Mouse (Mus musculus) WW6 (cell line): ENCODE data around the gene Gm28038.

Experiments used
- DNase-seq: peaks from one replicate; pipeline ENCODE4 v3.0.0-alpha.2; 2013; ENCODE audit warnings: low read depth, low spot score

The Gm28038 gene

DNA sequence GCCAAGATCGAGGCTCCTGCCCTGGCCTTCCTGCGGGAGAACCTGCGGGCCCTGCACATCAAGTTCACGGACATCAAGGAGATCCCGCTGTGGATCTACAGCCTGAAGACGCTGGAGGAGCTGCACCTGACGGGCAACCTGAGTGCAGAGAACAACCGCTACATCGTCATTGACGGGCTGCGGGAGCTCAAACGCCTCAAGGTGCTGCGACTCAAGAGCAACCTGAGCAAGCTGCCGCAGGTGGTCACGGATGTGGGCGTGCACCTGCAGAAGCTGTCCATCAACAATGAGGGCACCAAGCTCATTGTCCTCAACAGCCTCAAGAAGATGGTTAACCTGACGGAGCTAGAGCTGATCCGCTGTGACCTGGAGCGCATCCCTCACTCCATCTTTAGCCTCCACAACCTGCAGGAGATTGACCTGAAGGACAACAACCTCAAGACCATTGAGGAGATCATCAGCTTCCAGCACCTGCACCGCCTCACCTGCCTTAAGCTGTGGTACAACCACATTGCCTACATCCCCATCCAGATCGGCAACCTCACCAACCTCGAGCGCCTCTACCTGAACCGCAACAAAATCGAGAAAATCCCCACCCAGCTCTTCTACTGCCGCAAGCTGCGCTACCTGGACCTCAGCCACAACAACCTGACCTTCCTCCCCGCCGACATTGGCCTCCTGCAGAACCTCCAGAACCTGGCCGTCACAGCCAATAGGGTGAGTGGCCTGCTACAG is 24.1 kb upstream of the Gm28038 start:
- no peak for DNase-seq

DNA sequence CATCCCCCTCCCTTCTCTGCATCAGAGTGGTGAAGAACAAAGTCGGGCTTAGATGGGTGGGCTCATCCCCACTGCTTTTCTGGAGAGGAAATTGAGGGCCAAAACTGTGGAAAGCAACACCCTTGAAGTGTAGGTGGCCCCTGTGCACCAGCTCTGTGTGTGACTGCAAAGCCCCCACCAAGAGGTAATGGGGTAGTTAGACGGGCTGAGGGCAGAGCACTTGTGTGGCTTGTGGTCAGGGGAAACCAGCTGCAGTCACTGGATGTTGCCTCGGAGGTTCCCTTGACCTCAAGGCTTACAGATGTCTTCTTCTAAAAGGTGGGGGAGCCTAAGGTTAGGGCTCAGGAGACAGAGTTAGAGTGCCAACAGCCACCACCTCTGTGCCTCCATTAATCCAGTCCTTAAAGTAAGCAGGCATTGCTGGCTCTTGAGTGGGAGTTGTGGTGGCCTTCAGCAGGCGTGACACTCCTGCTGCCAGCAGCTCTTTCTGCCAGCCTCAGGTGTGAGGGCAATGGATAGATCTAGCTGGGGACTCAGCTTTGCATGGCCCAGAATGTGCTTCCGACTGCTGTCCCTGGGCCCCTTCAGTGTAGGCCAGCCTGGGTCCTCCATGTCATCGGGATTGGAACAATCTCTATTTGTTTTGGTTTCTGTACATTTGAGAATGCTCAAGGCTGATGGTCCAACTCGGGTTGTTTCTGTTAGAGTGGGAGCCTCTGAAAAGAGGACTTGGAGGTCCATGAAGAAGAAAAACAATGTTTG is 23.0 kb upstream of the Gm28038 start:
- DNase-seq: no peak

DNA sequence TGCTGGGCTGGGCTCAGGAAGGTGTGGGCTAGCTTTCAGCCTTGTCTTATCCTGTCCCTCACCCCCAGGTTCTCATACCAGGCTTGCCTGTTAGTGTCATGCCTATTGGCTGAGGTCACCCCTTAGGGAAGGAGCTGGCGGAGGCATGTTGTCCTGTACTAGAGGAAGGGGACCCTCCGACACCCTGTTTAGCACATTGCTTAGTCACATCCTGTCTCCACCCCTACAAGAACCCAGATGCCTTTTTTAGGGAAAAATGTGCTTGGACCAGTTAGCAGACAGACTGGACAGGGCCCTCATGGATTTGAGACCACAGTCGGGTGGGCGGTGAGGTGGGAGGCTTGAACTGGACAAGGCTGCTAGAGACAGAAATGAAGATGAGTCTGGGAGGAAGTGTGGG is 22.2 kb upstream of the Gm28038 start:
- DNase-seq: no peak

DNA sequence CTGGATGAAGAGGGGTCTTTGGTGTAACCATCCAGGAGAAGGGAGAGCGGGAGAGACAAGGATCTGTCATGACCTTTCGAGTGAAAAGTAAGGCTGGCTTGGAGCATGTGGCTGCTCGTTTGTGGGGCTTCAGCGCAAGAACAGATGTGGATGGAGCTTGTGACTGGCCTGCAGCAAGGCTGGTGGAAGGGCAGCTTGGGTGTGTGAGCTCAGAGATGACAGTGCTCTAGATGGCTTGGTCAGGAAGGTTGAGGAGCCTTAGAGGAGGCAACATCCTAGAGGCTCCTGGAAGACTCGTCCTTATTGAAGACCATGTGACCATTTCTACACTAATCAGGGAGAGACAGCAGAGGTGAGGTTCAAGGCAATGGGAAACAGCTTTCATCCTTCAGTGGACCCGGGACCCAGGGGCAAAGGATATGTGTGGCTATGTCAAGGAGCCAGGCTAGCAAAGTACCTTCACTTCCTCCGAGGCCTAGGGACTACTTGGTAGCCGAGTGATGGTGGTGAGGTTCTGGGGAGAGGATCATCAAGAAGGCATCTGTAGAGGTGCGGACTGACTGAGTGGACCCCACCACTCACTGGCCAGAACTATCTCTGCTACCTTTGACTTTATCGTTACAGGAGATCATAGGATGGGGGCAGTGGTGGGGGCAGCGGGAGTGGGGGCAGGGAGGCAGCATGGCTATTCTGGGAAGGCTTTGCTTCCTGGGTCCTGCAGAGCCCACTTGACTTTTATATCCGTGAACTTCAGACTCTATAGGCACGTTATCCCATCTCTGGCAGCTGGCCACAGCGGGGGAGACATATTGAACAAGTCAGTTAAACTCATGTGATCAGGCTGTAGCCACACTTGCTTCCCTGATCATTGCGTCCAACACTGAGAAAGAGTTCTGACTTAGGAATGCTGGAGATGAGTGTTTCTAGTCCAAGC is 21.4 kb upstream of the Gm28038 start:
- DNase-seq: no peak

DNA sequence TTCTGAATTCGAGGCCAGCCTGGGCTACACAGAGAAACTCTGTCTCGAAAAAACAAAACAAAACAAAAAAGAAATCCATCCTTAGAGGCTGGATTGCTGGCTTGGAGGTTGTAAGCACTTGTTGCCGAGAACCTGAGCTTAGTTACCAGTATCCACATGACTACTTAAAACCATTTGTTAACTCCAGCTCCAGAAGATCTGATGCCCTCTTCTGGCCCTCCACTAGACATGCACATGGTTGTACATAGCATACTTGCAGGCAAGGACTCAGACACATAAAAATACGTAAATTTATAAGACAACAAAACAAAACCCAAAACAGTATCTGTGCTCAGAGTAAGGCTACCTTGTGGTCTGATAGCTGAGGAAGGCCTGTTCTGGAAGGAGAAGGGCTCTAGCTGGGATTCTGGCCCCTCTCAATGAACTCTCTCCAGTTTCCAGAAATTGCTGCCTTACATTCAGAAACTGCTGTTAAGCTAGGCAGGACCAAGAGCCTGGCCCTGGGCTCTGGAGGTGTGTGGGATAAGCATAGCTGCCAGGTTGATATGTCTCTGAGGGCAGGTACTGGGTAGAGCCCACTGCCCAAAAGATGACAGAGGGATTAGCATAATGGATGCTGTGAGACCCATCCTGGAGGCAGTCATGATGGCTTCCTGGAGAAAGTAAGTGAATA is 19.6 kb upstream of the Gm28038 start:
- no peak for DNase-seq

DNA sequence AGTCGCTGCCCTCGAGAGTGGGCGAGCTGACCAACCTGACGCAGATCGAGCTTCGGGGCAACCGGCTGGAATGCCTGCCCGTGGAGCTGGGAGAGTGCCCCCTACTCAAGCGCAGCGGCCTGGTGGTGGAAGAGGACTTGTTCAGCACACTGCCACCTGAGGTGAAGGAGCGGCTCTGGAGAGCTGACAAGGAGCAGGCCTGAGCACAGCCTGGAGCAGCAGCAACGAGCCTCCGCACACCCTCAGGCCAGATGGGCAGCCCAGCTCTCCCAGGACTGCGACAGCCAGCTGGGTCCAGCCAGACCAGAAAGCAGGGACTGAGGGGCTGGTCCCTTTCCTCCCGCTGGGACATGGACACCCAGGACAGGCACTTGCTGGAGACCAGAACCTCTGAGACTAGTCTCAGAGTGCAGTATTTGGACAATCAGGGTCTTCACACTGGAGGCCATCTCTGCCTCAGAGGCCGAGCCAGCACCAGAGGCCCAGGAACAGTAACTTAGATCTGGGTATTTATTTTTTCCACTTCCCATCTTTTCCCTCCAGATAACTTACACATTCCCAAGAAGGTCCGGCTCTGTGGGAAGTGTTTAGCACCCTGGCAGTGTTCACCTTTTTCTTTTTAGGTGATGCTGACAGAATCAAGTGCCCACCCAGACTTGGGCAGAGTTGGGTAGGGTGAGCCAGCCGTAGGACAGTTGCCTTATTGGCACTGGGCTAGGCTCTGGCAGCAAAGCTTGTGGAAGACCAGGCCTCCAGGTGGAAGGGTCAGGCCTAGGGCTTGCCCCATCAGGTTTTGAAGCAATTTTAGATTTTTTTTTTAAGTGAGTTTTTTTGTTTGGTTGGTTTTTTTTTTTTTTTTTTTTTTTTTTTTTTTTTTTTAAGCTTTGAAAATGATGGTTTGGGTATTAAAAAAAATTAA is 18.7 kb upstream of the Gm28038 start:
- no peak for DNase-seq

DNA sequence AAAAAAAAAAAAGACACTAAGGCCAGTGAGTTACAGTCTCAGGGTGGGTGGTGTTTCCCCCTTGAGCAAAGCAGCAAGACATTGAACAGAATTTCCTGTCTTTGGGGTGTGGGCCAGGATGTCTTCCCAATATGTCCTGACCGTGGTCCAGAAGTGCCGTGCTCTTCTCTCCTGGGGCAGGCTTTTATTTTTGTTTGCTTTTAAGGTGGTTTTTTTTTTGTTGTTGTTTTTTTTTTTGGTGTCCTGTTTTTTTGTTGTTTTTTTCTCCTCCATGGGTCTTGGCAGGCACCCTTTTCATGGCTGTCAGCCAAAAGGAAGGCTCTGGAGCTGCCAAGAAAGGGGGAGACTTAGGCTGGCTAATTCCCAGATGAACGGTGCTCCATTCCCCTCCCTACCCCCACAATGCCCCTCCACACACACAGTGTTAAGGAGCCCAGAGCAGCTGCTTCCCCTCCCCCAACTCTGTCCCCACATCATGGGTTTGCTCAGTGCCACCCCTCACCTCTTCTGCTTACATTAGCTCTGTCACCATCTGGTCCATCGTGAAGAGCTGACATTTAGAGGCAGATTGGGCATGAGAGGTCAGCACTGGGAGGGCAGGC is 17.9 kb upstream of the Gm28038 start:
- no peak for DNase-seq

DNA sequence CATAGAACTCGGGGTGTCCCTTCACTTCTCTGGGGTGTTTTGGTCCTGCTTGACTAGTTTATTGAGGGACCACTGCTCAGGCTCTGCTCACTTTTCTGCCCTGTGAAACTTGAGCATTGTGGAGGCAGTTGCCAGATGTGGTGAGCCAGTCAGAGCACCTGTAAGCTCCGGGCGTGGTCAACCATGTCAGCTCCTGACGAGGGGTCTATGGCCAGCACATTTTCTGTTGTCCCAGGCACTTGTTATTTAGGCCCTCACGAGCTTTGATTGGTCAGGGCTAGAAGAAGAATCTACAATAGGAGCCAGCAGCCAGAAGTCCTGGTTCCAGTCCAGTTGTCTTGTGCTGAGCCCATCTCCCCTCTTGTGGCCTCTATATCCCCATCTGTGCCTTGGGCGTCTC is 17.0 kb upstream of the Gm28038 start:
- DNase-seq: no peak

DNA sequence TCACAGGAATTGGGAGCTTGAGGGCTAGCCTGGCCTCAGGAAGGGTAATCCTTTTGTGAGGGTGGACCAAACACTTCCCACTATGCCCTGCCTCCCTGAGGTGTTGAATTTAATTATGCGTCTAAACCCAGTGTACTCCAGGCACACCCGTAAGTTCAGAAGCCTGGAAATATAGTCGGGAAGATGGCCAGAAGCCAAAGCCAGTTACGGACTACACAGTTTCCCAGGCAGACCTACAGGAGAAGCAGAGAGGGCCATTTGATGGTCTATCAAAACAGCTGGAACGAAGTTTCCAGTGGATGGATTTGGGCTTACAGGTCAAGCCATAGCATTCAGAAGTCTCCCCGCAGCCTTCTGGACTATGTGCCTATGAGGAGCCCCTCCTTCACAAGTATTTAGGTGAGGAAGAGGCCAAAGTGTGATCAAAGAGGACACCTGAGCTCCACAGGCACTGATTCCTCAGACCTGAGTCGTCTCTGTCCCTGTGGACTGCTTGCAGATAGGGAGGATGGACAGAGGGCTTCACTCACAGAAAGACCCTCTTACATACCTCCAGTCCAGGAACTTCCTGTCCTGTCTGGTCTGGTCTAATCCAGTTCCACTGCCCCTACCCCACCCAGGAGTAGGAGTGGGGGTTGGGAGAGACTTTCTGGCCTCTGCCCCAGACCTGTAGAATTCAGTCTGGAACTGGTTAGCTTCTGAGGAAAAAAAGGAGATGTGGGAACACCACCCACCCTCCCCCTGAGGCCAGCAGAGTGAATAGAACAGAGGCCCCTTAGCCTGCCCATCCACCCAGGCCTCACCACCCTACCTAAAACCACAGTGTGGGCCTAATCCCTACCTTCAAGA is 15.9 kb upstream of the Gm28038 start:
- no peak for DNase-seq

DNA sequence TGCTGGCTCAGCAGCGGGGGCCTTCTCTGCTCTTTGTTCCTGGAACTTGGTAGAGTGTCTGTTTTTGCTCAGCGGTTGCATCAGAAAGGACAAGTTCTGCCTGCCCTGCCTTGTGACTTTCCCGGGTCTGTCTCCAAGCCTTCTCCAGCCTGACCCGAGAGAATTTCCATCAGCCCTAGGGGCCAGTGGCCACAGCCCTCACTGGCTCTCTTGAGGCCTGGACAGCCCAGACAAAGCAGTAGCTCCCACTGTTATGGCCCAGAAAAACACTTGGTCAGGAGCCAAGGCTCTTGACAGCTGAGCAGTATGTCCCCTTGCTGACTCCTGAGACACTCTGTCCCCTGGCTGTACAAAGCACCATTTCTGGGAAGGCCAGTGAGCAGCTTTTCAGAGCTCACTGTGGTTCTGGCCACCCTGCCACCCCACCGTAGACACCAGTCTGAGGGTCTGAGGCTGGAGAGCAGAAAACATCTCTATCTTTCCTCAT is 15.0 kb upstream of the Gm28038 start, which contains the start of gene Phyhd1:
TSS of gene Phyhd1 (plus strand) at position 437 of the 487 bp plus-strand sequence.
- DNase-seq: no peak

DNA sequence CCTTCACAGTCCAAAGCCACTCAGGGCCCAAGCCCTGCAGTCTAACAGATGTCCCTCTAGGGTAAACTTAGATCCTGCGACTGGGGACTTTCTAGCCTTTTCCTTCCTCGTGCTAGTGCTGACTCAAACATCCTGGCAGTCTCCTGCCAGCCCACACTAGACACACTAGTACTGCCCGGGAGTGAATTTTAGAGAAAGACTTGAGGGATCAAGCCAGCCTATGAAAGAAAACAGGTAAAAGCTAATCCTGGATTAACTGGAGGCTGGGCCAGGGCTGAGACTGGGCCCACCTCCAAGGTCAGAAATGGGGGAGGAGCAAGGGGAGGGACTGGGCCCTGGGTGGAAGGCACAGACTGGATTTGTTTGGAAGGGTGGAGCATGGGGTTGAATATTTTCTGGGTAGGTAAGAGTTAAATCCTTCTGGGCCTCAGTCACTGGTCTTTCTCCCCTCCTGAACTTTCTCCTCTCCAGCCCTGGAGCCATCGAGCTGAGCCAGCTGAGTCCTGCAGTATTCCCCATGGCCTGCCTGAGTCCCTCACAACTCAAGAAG is 14.4 kb upstream of the Gm28038 start:
- DNase-seq: no peak

DNA sequence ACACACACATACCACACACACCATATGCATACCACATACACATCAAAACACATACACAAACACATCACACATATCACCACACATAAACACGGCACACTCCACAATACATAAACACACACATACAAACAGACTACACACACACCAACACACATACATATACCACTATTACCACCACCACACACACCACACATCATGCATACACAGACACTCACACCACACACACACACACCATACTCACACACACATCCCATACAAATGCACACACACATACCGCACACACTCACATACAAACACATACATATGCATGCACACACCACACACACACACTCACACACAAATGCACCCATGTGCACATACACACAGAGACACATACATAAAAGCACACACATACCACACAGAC is 13.4 kb upstream of the Gm28038 start:
- no peak for DNase-seq

DNA sequence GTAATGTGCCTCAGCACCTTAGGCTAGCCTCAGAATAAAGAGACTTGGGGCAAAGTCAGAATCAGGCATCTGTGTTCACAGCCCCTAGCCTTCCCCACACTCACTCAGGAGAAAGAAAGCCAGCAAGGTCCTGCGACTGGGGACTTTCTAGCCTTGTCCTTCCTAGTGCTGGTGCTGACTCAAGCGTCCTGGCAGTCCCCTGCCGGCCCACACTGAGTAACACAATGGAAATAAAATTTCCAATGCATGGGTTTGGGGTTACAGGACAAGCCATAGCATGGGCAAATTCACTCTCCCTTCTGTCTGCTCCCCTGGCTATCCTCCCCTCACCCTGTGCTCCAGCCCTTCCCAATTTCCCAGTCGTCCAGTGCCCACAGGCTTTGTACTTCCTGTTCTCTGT is 12.5 kb upstream of the Gm28038 start:
- DNase-seq: no peak

DNA sequence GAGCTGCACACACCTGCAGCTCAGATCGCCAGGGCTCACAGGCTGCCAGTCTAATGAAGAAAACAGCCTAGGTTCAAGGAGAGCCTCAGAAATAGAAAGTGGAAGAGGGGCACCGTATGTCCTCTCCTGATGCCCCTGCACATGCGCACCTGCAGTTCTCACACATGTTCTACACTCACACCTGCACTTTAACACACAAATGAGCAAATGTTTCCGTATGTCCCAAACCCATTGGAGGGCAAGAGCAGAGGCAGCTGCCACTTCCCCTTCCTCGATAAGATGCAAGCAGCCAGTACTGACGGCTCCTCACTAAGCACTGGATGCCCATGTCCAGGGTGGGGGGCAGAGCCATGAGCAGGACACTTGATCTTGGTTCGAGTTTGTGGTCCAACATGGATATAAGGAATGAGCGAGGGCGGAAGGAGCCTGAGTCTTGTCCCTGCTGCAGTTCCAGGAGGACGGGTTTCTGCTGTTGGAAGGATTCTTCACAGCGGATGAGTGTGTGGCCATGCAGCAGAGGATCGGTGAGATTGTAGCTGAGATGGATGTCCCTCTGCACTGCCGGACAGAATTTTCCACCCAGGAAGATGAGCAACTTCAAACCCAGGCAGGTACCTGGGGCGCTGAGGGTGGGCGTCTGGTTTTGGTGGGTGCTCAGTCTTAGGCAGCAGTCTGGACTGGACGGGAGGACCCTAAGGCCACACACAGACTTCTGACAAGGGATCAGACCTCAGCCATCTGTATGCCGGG is 11.4 kb upstream of the Gm28038 start:
- DNase-seq: no peak

DNA sequence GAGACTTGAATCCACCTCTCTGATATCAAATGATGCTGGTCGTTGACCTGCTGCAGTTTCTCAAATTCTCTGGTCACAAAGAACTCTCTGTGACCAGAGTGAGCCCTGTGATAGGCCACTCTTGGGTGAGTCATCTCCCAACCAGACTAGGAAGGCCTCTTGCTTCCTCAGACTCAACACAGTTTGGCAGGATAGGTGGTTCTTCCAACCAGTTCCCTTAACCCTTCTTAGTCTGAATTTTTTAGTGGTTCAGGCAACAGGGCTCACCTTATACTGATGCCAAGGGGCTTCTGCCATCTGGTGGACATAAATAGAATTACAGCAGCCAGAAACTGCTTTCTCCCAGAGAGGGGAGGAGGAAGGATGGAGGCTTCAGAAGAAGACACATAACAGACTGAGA is 10.7 kb upstream of the Gm28038 start:
- DNase-seq: no peak

DNA sequence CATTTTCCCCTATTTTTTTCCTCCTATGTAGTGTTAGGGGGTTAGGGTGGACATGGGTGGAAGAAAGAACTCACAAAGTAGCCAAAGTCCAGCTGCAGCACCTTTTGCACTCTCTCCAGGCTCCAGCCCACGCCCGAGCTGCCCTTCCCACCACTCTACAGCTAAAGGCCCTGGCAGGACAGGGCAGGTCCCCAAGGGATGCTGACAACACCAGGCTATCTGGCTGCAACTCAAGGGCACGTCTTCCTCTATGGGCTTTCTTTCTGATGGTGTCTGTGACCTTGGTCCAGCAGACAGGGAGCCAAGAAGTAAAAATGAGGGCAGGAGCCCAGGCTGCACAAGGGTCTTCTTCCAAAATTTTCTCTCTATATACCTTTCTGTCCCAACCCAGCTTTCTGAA is 808 bp downstream of the Gm28038 start:
- DNase-seq: no peak

DNA sequence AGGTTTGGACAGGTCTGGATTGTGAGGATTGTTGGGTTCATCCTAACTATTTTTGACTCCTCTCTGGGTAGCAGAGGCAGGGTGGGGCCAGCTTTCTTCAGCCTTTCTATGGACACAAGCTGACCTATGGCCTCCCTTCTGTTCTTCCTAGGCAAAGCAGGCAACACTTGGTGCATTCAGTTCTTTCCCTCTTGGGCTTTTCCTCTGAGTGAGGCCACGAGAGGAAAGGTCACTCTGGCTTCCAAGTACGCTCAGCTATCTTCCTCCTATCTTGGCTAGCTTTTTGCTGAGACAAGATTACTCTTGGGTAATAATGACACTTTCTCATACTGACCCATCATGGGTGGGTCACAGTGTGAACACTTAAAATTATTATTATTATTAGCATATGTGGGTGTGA is 2.4 kb downstream of the Gm28038 start:
- no peak for DNase-seq

DNA sequence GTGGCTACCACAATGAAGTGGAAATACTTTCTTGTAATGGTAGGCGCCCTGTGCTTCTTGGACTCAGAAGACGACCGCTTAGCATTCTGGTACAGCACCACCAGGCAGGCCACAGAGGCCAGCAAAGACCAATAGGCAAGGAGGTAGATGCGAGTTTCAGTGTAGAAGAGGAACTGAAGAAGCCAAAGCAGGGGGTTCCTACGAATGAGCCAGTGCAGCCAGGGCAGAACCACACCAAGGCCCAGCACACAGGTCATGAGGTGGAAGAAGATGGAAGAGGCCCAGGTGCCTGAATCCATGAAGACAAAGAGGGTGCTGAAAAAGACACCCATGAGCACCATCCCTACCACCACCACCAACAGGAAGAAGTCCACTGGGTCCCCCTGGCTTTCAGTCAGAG is 4.2 kb downstream of the Gm28038 start:
- no peak for DNase-seq
